Mouse (Mus musculus) cerebellum, adult 9-11 months (tissue): ENCODE data around the gene Hapln1.

Experiments
- DNase-seq: peaks from one replicate; pipeline ENCODE4 v3.0.0; 2022

Gene Hapln1

DNA sequence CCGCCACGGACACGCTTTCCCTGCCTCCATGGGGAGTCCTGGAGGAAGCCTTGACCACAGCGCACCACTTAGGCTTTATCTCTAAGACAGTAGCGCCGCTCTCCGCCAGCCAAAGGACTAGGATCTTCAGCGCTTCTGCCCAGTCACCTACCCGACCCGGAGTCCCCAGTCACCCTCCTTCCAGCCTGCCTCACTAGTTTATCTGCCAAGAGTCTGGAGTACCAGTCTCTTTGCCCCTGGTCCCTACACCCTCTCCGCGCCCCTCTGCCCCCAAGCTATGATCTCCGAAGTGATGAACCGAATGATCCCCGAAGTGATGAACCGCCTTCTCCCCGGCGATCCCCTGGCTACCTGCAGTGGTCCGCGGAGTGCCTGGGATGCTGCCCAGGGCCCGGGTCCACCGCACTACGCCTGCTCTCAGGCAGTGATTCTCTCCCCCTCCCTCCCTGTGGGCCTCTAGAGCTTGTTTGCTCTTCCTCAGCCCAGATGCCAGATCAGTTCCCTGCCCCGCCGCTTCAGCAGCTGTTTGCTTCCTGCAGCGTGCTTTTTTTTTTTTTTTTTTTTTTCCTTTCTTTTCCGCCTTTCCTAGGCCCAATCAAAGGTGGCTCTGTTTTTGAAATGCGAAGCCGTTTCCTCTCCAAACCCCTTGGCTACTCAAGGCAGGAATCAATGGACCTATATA lies at the start of gene Hapln1:
Gene Hapln1, plus strand, starts transcription at position 592 of the 682 bp plus-strand sequence.
- DNase-seq: no peak

DNA sequence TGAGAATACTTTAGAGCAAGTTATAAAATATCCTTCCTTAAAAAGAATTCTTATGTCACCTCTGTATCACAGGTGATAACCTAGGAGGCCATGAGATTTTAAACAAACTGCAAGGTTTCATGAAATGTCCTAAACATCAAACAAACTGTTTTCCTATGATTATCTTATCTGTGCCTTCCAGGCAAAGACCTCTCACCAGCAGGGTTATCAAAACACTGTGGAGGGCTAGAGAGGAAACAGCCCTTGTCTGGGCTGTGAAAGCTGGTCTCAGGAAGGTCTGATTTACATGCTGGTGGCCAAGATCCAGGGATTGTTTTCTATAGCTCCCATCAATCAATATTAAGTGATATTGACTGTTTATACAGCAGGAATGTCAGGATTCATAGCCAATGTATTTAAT lies 46.4 kb upstream of the Hapln1 start:
- no peak for DNase-seq

DNA sequence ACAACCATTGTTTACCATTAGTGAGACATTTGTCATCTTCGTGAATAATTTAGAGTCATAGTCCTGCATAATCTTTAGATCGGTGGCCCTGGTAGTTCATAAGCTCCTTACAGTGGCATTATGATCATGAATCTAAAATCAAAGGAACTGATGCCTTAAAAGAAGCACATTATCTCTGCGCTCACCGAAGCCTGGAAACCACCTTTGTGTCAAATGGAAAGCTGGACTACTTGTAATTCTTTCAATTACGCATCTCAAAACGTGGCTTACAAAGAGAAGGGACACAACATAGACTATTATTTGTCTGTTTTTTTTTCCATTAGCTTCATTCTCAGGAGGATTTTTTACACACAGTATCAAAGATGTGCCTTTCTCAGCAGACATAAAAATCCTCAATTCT lies 45.9 kb upstream of the Hapln1 start:
- no peak for DNase-seq

DNA sequence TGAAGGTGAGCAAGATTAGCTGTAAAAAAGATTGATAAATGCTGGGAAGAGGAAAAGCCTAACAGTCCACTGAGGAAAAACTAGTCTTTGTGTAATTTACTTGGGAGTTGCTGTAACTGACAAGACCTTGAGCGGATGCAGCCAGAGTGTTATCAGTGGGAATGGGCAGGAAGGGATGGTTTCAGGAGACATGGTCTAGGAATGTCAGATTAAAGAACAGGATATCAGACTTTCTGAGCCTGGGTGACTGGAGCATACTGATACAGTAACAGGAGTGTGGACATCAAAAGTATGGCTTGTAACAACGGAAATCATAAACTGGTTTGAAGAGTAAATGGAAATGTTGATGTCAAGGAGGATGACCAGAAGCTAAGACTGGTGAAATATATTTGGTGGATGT lies 43.0 kb upstream of the Hapln1 start:
- DNase-seq: no peak

DNA sequence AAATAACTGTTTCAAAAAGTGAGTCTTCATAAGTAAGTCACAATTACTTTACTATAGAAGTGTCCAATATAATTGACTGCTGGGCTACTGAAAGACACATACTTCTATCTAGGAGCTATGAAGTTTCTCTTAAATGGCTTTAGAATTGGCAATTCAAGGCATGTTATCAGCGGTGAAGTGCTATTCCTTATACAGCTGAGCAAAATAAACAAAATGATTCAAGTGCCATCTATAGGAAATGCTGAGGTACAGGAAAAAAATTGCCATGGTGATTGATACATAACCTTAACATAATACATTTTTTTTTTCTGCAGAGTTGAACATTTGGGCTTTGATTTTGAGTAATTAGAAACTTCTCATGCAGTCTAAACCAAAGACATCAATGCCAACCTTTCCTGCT lies 40.2 kb upstream of the Hapln1 start:
- no peak for DNase-seq

DNA sequence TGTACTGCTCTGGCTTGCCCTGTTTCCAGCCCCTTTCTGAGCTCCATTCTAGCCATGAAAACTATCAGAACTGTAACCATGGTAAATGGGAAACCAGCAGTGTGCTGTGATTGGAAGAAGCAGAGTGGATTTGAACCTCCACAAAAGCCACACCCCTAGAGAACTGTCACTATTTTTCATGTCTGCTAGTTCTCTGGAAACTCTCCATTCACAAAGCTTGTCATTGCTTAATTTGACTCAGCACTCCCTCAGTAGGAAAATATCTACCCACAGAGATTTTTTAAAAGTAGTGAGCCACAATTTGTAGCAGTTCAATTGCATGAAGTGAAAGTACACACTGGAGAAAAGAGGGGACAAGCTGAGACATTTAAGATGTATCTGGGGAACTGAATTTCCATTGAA lies 18.1 kb upstream of the Hapln1 start:
- no peak for DNase-seq

DNA sequence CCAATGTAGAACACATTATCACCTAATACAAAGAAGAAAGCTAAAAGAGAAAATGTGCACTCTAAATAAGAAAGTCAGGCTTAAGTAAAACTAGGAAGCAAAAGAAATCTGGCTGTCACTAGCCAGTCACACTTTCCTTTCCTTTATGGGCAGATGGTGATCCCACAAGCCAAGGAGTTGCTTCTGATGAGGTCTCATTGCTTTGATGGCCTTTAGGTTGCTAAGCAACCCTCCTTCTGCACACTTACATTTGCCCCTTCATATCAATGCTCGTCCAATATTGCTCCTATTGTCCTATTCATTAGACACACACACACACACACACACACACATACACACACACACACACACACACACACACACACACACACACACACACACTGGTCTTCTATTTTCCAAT lies 10.9 kb upstream of the Hapln1 start:
- DNase-seq: no peak

DNA sequence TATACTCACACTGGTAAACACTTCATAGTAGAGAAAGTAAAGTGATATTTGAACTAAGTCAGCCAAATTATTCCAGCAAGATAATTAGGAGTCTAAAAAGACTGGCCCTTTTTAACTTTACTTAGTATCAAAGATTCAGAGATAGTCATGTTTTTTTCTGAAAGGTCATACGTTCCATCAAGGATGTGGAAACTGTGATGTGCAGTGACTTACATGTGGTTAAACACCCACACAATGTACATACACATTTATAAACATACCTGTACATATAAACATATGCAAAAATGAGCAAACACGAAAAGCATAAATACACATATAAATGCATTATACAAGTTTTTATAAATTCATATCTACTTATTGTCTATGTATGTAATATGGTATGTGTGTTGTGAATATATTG lies 9.2 kb upstream of the Hapln1 start:
- DNase-seq: no peak

DNA sequence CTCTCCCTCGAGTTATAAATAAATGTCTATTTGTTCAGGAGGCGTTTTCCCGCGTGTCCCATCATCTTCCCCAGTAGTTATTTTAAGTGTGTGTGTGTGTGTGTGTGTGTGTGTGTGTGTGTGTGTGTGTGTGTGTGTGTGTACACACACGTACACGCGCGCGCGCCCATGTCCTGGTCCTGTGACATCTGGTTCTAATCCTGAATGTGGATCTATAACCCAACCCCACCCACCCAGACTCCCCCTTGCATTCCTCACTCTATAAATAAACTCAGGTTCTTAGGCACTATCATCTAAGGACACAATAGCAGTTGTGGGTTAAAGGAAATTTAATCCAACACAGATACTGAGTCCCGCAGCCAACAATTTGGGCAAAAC lies 280 bp downstream of the Hapln1 start:
- DNase-seq: no peak

DNA sequence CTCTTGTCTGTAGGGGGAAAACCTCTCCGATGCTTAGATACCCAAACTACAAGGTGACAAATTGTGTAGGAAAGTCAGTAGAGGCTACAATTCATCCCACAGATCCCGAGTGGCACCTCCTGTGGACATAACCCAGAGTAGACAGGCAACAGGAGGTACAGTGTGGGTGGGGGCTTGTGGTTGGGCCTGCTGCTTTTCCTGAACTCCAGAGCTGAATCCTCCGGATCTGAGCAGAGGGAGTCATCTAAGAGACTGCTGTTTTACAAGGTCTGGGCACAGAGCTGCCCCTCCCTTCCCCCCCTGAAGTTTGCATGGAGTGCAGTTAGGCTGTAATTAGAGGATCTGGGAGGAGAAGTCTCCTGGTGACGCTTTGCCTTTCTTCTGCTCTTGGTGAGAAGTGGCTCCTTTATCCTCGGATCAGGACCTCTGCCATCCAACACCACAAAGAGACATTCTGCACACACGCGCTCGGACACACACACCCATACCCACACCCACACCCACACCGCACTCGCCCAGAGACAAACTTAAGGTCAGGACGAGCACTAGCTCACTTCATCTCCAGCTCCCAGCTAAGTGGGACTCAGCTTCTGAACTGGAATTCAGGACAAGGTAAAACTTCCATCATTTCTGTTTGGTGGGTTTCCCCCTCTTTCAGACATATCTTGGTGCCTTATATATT lies 846 bp downstream of the Hapln1 start:
- no peak for DNase-seq

DNA sequence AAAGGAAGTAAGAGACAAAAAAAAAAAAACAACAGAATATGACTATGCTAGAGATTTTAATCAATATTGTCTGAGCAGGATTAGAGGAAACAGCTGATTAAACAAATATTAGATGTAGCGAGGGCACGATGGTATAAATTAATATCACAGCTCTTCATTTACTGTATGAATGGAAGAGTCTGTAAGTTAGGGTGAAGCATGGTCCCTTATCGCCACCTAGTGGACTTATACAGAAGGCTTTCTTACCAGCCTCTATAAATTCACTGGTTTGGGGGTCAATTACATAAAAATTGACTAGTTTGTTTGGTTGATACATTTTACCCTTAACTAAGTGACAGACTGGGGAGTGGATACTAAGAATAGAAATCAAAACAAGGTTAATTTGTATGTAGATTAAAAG lies 3.4 kb downstream of the Hapln1 start:
- DNase-seq: peak; percentile 6

DNA sequence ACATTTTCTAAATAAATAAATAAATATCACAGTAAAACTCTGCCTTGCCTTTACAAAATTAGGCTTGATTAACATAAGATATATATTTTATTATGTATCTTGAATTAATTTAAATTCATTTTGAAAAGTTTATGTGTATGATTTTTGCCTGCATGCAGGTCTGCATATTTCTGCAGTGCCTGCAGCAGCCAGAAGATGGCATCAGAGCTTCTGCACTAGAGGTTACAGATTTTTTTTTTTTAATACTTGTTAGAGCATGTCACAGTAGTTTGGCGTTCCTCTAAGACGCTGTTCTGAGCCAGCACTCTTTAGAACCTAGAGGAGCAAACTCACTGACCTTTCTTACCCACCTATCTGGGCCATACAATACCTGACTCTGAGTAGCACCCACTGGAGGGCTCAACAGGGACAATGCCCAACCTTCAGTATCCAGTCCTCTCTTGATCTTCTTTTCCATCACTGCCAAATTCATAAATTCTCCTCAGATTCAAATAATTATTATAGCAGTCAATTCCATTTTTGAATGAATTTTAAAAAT lies 8.7 kb downstream of the Hapln1 start:
- no peak for DNase-seq

DNA sequence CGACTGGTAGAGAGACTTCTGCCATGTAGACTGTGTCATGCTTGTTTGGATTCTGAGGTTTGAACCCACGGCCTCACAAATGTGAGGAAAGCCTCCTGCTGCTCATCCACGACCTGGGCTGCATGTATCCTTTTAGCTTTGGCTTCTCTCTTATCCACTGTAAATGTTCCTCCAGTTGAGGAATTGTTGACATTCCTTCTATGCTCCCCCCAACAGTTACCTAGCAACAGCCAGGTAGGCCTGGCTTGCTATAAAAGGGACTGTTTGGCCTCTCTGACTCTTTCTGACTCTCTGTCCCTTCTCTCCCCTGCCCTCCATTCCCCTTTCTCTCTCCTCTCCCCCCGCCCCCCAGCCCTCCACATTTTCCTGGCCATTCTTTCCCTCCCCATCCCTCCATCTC lies 9.9 kb downstream of the Hapln1 start:
- no peak for DNase-seq

DNA sequence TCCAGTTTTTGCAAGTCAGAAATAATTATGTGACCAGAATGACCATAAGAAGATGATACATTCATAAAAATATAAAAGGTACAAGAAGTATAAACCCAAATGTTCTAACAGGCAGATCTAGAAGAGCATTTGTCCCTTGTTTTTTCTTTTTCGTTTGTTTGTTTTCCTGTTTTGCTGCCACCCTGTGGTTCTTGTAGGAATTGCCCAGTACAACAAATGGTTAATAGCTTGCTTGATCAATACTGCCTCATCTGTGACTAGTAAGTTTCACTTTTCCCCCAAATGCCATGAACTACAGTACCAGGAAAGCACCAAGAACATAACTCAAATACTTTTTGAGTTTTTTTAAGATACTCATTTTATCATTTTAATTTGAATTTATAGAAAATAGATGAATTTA lies 11.9 kb downstream of the Hapln1 start:
- DNase-seq: no peak

DNA sequence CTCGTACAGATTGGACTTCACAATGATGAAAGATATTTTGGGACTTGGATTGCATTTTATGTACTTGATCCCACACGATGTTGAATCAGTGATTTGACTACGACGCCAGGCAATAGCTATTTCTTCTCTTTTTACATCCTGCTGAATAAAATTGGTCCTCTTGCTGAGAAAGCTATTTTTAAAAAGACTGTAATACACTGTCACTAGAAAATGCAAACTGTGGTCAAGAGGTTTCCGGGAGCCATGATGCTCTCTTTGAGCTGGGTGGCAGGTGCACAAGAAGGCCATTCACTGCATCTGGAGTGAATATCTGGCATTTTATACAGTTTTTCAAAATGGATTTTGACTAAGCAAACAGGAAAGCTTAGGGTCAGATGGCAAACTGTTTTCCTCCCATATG lies 24.9 kb downstream of the Hapln1 start:
- DNase-seq: no peak

DNA sequence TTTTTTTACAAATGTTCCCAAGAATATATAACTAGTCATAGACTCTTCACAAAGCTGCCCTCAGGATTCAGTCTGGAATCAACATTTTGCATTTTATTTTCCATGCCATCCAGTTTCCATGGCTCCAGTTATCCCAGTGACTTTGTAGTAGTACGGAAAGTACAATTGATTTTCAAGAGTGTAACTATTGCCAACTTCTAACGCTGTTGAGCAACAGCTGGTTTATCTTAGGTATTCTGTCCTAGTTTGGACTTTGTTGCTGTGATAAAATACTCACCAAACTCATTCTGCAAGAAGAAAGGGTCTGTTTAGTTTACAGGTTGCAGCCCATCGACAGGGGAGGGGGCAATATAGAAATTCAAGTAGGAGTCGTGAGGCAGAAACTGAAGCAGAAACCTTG lies 26.7 kb downstream of the Hapln1 start:
- DNase-seq: no peak

DNA sequence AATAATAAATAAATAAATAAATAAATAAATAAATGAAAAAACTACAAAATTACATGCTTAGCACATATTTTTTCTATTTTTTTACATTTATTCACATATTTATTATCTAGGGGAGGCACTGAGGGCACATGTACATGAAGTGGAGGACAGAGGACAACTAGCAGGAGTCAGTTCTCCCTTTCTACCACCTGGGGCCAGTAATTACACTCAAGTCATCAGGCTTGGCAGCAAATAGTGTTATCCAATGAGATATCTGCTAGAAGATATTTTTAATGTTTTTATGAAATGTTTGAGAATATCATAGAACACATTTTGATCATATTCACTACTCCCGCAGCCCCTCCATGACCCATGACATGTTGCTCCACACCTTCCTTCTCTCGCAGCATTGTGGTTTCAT lies 39.5 kb downstream of the Hapln1 start:
- DNase-seq: no peak

DNA sequence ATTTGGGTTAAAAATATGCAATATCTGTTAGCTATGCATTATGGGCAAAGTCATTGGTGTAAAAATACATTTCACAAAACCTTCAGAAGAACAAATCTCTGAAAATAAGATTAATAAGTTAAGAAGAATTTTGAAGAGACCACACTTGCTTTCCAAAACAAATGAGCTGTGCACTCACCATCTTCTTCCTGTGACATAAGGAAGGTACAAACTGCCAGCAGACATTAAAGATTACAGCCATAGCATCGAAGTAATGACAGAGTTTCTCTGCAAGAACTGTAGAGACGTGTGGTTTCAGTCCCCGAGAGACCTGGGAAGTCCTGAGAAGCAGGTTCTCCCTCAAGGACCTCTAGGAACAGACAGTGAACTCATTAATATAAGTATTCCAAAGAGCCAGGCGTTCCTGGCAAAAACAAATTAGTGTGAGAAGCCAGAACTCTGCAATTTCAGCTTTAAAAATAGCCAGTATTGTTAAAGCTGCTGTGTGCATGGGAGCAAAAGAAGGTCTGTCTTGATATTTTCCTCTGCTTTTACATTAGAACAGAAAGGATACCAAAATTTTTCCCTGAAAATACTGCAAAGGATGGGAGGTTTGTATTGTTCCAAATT lies 43.6 kb downstream of the Hapln1 start:
- DNase-seq: no peak

DNA sequence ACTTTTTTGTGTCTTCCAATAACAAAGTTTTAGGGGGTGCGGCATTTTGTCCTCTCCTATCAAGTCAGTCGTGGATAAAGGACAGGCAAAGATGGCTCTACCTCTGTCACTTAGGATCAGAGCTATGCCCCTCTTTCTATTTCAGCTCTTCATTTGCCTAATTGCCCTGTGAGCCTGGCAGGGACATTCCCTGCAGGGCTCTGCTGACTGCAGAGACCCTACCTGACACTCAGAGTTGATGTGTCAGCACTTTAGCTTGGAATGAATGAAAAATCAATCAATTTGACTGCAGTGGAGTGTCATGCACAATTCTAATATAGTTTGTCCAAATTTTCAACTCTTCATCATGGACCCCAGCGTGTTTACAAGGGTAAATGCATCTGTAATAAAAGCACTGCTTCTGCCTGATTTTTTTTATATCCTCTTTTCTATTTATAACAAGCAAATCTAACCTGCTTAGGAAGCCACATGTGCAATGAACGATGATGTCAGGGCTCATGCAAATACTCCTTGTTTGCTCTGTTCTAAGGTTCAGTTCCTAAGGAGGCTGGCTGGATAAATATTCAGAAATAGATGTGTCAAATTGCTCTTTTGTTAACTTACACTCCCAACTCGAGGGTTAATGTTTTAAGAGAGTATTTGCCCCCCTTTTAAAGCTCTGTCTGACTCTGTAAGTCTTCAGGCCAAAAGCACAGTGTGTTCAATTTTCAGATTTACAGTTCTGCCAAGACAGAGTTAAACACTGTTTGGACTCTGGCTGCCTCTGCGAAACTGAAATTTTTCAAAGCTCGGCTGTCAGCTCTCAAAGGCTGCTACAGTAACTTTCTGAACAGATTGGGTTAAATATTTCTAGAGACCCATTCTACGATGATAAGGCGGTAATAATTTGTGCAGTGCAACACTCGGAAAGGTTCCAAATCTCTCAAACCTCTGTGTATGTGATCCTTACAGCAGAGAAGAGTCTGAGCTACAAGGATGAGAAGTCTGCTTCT lies 44.4 kb downstream of the Hapln1 start:
- no peak for DNase-seq

DNA sequence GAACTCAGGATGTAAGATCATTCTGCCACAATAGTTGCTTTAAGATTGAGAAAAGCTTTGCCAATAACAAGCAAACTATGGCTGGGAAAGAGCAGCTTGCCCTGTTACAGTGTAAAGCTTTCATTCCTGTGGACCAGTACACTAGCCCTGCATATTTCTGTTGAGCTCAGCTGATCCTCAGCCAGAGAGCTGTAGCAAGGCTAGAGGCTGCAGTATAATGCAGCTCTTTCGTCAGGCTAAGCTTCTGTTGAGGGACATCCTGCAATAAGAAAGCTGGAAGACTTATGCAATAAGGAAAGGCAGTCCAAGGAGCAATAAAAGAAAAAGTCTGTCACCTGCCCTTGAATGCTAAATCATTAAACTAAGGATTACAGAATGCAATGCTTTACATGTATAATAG lies 45.5 kb downstream of the Hapln1 start:
- no peak for DNase-seq

DNA sequence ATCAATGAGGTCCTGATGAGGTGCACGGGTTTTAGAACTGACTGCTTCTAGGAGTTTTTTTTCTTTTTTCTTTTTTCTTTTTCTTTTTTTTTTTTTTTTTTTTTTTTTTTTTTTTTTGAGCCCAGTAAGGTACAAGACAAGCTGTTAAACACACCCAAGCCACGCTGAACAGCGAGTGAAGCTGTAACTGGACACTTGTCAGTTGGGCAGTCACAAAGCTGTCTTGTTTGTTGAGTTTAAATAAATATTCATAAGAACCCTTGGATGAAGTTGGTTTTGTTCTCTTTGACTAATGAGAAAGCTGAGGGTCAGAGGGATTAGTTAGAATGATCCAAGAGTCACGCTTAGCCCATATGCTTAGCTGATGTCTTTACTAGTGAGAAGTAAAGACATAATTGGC lies 55.5 kb downstream of the Hapln1 start:
- no peak for DNase-seq

DNA sequence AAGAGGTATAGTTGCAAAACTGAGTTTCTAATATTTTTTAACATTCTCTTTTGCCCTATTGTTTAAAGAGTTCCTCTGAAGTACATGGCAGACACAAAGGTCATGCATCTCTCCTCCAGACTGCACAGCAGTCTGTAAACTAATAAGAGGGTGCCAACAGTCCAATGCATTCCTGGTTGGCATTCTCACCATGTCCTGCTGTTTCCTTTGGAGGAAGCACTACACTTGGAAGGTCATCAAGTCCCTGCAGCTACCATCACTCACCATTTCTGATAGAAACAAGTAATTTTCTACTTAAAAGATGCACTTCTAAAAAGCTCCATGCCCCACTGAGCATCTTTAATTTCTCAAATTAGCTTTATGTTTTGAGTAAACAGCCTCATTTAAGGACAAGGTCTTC lies 57.8 kb downstream of the Hapln1 start:
- no peak for DNase-seq

DNA sequence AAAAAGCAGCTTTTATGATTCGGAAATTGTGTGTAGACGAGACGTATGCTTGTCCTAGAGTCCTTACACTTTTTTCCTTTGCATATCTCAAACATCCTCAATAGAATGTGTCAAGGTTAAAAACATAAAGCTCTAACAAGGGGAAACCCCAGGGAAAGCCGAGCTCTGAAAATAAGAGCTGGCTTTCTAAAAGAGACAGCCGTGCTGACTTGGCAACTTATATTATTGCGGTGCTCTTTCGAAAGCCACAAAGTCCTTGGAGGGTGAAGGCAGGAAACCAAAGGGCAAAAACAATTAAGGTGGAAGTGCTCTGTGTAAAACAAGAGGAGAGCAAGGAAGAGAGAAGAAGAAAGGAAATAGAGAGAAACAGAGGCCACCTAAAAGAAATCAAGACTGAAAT lies 60.9 kb downstream of the Hapln1 start:
- no peak for DNase-seq
